Mouse (Mus musculus): ENCODE measurements around the gene Sh3rf3. TPM values are rescaled to one million over a fixed set of nuclear protein-coding genes. Genes with fewer than 3 reads are reported as not detected.
A peak's percentile ranks its signal among the peaks of the same experiment; 100 is the strongest.

The Sh3rf3 gene
- polyA plus RNA-seq, 1 experiment from 2014 or later, result 2.0 TPM

DNA sequence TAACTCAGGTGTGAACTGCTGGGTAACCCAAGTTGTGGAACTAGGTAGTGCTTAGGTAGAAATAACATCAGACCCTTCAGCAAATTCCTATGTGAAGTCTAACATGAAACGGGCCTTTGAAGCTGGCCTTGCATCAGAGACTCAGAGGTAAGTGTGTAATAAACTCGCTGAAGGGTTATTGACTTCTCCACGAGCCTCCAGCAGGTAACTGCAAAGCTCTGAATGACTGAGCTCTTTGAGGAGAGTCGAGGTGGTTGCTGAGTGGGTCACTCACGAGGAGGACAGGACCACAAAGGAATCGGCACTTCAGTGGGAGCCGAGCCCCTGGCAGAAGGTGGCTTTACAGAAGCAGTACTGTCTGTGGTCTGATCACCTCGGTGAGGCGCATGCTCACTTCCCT is 303.2 kb downstream of the Sh3rf3 start:
- no peak overlapping the region for H3K9ac ChIP-seq (replicated peaks; ENCODE audit: low read depth)
- 55% methylated on average over 9 of the region's 9 CpGs for WGBS
- no peaks in the 10 kb centered on the region for H3K27me3 ChIP-seq (replicated peaks; ENCODE audit: insufficient read depth, low read length)
- H3K27ac ChIP-seq (ENCODE audit: low read length), result peak overlapping the region; percentile 75
- DNase-seq (ENCODE audit: low spot score), result peak; percentile 91
- TF ChIP-seq EP300 (IDR thresholded peaks at IDR 0.05) (peak; percentile 76), CTCF (IDR thresholded peaks at IDR 0.05) (no peak)
- H3K4me3 ChIP-seq (ENCODE audit: low read depth, low read length), result no peak overlapping the region
- peak; percentile 71 for ATAC-seq
- H3K4me2 ChIP-seq (replicated peaks; ENCODE audit: low read depth, low read length), result no peak overlapping the region
- H3K36me3 ChIP-seq (ENCODE audit: insufficient read depth, low read length), result no peaks in the 10 kb centered on the region
- no peaks in the 10 kb centered on the region for H3K9me3 ChIP-seq (ENCODE audit: low read length)
- peaks cover 2% of the 10 kb centered on the region; the same call in 1 of the 2 replicates for H3K4me1 ChIP-seq (ENCODE audit: insufficient read depth, low read depth, low read length)

DNA sequence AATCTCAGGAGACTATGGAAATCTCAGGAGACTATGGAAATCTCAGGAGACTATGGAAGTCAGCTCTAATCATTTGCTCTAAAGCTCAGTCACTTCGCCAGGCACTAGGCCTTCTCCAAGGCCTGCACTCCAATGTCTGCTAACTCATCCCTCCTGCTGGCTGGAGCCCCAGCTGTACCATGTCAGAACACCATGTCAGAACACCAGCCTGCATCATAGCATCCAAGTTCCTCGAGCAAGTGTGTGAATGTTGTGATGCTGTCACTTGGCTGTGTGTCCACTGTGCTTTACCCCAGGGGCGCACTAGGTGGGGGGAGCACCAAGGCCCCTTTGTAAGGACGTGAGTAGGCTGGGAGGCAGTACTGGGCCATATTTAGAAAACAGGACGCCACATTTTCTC is 304.4 kb downstream of the Sh3rf3 start:
- H3K36me3 ChIP-seq (ENCODE audit: insufficient read depth, low read length), result no peaks in the 10 kb centered on the region
- no peak overlapping the region for H3K4me3 ChIP-seq (ENCODE audit: low read depth, low read length)
- no peak for TF ChIP-seq CTCF (IDR thresholded peaks at IDR 0.05)
- TF ChIP-seq EP300 (IDR thresholded peaks at IDR 0.05), result no peak
- H3K27ac ChIP-seq (ENCODE audit: low read length), result 0 out of 2 replicates have a peak overlapping the region, but pooled peaks have one; percentile 4
- H3K4me2 ChIP-seq (replicated peaks; ENCODE audit: low read depth, low read length), result no peak overlapping the region
- H3K9ac ChIP-seq (replicated peaks; ENCODE audit: low read depth), result no peak overlapping the region
- peaks cover 2% of the 10 kb centered on the region; the same call in 1 of the 2 replicates for H3K4me1 ChIP-seq (ENCODE audit: insufficient read depth, low read depth, low read length)
- DNase-seq (ENCODE audit: low spot score) (peak; percentile 70), ATAC-seq (no peak)
- 53% methylated on average over 5 of the region's 5 CpGs for WGBS
- H3K27me3 ChIP-seq (replicated peaks; ENCODE audit: insufficient read depth, low read length), result no peaks in the 10 kb centered on the region
- H3K9me3 ChIP-seq (ENCODE audit: low read length), result no peaks in the 10 kb centered on the region

DNA sequence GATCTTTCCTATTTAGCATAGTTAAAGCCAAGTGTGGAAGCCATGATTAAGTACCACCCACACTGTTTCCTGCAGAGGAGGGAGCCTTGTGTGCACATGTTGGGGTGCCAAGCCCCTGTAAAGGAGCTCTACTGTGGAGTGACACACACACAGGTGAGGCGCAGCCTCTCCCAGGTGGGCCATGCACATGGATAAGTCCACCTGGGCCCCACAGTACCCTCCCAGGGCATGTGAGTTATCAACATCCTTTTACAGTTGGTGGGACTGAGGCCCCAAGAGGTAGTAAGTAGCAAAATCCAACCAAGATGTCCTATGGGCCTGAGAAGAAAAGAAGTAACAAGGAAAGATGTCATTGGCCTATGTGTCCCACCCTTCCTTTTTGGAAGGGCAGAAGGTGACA is 305.8 kb downstream of the Sh3rf3 start:
- DNase-seq (ENCODE audit: low spot score), result no peak
- H3K27ac ChIP-seq (ENCODE audit: low read length), result no peak overlapping the region
- WGBS, result 94% methylated on average over 1 of the region's 1 CpGs

DNA sequence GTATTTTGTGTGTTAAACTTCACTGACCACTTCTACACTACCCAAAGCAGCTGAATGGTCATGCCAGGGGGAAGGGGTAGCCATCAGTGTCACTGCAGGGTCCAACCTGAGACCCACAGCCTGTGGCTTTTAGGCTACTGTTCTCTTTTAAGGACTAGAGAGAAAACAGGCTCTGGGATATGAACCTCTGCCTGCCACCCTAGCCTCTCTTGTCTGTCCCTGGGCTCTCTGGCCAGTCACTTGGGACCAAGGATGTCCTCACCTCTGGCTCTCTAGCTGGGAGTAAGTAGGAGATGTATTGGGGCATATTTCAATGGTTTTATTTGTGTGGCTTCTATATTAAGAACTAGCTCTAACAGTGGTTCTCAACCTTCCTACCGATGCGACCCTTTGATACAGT is 306.7 kb downstream of the Sh3rf3 start:
- no peak for ATAC-seq
- no peak for TF ChIP-seq EP300 (IDR thresholded peaks at IDR 0.05)
- no peak for TF ChIP-seq CTCF (IDR thresholded peaks at IDR 0.05)
- Histone ChIP-seq H3K4me1 (ENCODE audit: insufficient read depth, low read depth, low read length) (no peaks in the 10 kb centered on the region; the same call in 1 of the 2 replicates), H3K4me2 (replicated peaks; ENCODE audit: low read depth, low read length) (no peak overlapping the region), H3K9me3 (ENCODE audit: low read length) (no peaks in the 10 kb centered on the region), H3K27ac (ENCODE audit: low read length) (no peak overlapping the region), H3K27me3 (replicated peaks; ENCODE audit: insufficient read depth, low read length) (no peaks in the 10 kb centered on the region), H3K4me3 (ENCODE audit: low read depth, low read length) (no peak overlapping the region), H3K36me3 (ENCODE audit: insufficient read depth, low read length) (no peaks in the 10 kb centered on the region), H3K9ac (replicated peaks; ENCODE audit: low read depth) (no peak overlapping the region)
- 91% methylated on average over 2 of the region's 2 CpGs for WGBS
- DNase-seq (ENCODE audit: low spot score), result no peak

More for the DNA sequence above, 305.8 kb downstream of the Sh3rf3 start:
- TF ChIP-seq CTCF (IDR thresholded peaks at IDR 0.05) (no peak), EP300 (IDR thresholded peaks at IDR 0.05) (no peak)
- Histone ChIP-seq H3K36me3 (ENCODE audit: insufficient read depth, low read length) (no peaks in the 10 kb centered on the region), H3K4me3 (ENCODE audit: low read depth, low read length) (no peak overlapping the region), H3K27me3 (replicated peaks; ENCODE audit: insufficient read depth, low read length) (no peaks in the 10 kb centered on the region), H3K9ac (replicated peaks; ENCODE audit: low read depth) (no peak overlapping the region), H3K9me3 (ENCODE audit: low read length) (no peaks in the 10 kb centered on the region), H3K4me1 (ENCODE audit: insufficient read depth, low read depth, low read length) (peaks cover 2% of the 10 kb centered on the region; the same call in 1 of the 2 replicates), H3K4me2 (replicated peaks; ENCODE audit: low read depth, low read length) (no peak overlapping the region)
- ATAC-seq, result no peak

DNA sequence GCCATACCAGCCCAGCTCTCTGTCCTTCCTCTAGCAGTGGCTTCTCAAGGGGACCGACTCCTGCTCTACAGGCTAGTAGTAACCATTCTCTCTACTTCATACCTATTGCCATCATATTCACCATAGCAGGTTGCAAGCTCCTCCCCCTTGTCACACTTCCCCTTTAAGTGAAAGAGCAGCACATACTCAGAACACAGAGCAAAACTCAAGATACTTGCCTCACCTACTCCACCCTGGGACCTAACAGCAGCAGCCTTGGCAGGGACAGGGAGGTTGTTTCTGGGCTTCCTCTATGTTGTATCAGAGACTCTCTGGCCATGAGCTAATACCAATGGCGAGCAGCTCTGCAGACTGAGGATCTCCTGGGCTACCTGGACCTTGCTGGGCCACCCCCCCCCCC is 312.3 kb downstream of the Sh3rf3 start:
- TF ChIP-seq EP300 (IDR thresholded peaks at IDR 0.05), result no peak
- no peak for TF ChIP-seq CTCF (IDR thresholded peaks at IDR 0.05)
- Histone ChIP-seq H3K9me3 (ENCODE audit: low read length) (no peaks in the 10 kb centered on the region), H3K36me3 (ENCODE audit: insufficient read depth, low read length) (no peaks in the 10 kb centered on the region), H3K4me1 (ENCODE audit: insufficient read depth, low read depth, low read length) (no peaks in the 10 kb centered on the region), H3K4me3 (ENCODE audit: low read depth, low read length) (no peak overlapping the region), H3K27ac (ENCODE audit: low read length) (no peak overlapping the region), H3K27me3 (replicated peaks; ENCODE audit: insufficient read depth, low read length) (no peaks in the 10 kb centered on the region), H3K4me2 (replicated peaks; ENCODE audit: low read depth, low read length) (no peak overlapping the region), H3K9ac (replicated peaks; ENCODE audit: low read depth) (no peak overlapping the region)
- 87% methylated on average over 2 of the region's 2 CpGs for WGBS
- ATAC-seq, result no peak
- DNase-seq (ENCODE audit: low spot score), result no peak

DNA sequence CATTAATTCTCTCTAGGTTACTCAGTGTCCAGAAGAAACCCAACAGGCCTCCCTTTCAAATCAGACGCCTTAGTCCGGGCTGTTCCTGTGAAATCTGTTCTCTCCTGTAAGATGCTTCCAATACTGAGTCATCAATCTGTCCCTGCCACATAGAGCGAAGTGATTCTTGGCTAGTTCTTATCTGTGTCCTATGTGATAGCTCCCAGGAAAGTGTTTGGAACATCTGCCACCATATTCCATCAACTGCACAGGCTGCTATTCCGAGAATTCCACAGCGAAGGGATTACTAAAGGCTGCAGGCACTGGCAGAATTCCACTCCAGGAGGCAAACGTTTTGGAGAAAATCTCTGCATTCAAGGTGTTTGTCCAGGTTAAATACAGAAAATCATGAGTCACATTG is 314.5 kb downstream of the Sh3rf3 start:
- no peak overlapping the region for H3K4me2 ChIP-seq (replicated peaks; ENCODE audit: low read depth, low read length)
- no peaks in the 10 kb centered on the region for H3K36me3 ChIP-seq (ENCODE audit: insufficient read depth, low read length)
- no peak for TF ChIP-seq EP300 (IDR thresholded peaks at IDR 0.05)
- TF ChIP-seq CTCF (IDR thresholded peaks at IDR 0.05), result no peak
- H3K4me1 ChIP-seq (ENCODE audit: insufficient read depth, low read depth, low read length), result peaks cover 6% of the 10 kb centered on the region
- DNase-seq (ENCODE audit: low spot score), result no peak
- ATAC-seq, result no peak
- no peaks in the 10 kb centered on the region for H3K27me3 ChIP-seq (replicated peaks; ENCODE audit: insufficient read depth, low read length)
- WGBS, result 57% methylated on average over 6 of the region's 6 CpGs
- no peak overlapping the region for H3K9ac ChIP-seq (replicated peaks; ENCODE audit: low read depth)
- no peak overlapping the region for H3K27ac ChIP-seq (ENCODE audit: low read length)
- H3K9me3 ChIP-seq (ENCODE audit: low read length), result no peaks in the 10 kb centered on the region
- no peak overlapping the region for H3K4me3 ChIP-seq (ENCODE audit: low read depth, low read length)
